Mouse (Mus musculus) heart, embryonic 15.5 days (tissue): ENCODE data around the gene Ppp2r5d. TPM values are rescaled to one million over a fixed set of nuclear protein-coding genes. Genes with fewer than 3 reads are reported as not detected.

Experiments
- ATAC-seq: fragments of 200-750 bp; cut with Nextera tagmentation; replicated peaks from 2 replicates; pipeline ENCODE4 v1.8.0; 2017; ENCODE audit warnings: low read depth, moderate TSS enrichment; ENCODE audit not compliant: insufficient number of reproducible peaks, insufficient read depth, low FRiP score
- H3K27ac ChIP-seq: fragments of 300-500 bp; sonication (generic); 2 replicates; pipeline ENCODE4 v1.5.1; 2015; ENCODE audit warnings: mild to moderate bottlenecking, inconsistent platforms
- H3K27me3 ChIP-seq: fragments of 300-500 bp; sonication (generic); 2 replicates; pipeline ENCODE4 v1.6.1; 2015; ENCODE audit warnings: inconsistent platforms
- H3K36me3 ChIP-seq: fragments of 300-500 bp; sonication (generic); 2 replicates; pipeline ENCODE4 v1.6.1; 2015; ENCODE audit warnings: mild to moderate bottlenecking, inconsistent platforms
- H3K4me1 ChIP-seq: fragments of 300-500 bp; sonication (generic); replicated peaks from 2 replicates; pipeline ENCODE4 v1.6.1; 2015; ENCODE audit warnings: inconsistent platforms
- H3K4me2 ChIP-seq: fragments of 300-500 bp; sonication (generic); 2 replicates; pipeline ENCODE4 v1.6.1; 2015; ENCODE audit warnings: inconsistent platforms, mild to moderate bottlenecking, moderate library complexity
- H3K4me3 ChIP-seq: fragments of 300-500 bp; sonication (generic); 2 replicates; pipeline ENCODE4 v1.5.1; 2015; ENCODE audit warnings: mild to moderate bottlenecking, inconsistent platforms
- H3K9ac ChIP-seq: fragments of 300-500 bp; sonication (generic); 2 replicates; pipeline ENCODE4 v1.6.1; 2015; ENCODE audit warnings: mild to moderate bottlenecking, inconsistent platforms
- H3K9me3 ChIP-seq: fragments of 300-500 bp; sonication (generic); replicated peaks from 2 replicates; pipeline ENCODE4 v1.6.1; 2016; ENCODE audit warnings: inconsistent platforms
- WGBS: fragments of 180-500 bp; shearing (Covaris S2); methylation state at CpG from one replicate; pipeline ENCODE4 v1.1.7; 2015; ENCODE audit warnings: mixed read lengths; 5-methylcytosine and 5-hydroxymethylcytosine counted together
- polyA plus RNA-seq: library from polyadenylated mRNA; unstranded; fragments of >200 nt; fragmentation: Nextera tagmentation; extraction: Ambion mirVana; gene quantifications from 2 replicates; pipeline ENCODE4 v1.2.1, GENCODE M21; 2015

Ppp2r5d gene
- polyA plus RNA-seq, 1 experiment from 2014 or later, result 44.6 TPM

DNA sequence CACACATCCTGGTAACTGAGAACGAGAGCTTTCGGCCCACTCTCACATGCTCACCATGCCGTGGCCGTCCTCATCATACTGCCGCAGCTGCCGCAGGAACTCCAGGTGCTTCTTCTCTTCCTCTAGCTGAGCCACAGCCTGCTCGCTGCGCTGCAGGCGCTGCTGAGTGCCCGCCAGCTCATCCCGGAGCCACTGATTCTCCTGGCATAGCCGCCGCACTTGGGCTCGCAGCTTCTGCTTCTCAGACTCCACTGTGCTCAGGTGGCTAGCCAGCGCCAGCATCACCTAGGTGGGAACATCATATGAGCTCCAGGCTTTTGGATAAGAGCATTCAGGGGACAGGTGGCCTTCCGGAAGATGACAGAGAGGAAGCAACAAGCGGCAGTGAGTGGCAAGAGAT, 62.9 kb downstream of the Ppp2r5d start:
- no peak for ATAC-seq
- 90% methylated on average over 17 of the region's 17 CpGs for WGBS
- no peak overlapping the region for H3K4me3 ChIP-seq

DNA sequence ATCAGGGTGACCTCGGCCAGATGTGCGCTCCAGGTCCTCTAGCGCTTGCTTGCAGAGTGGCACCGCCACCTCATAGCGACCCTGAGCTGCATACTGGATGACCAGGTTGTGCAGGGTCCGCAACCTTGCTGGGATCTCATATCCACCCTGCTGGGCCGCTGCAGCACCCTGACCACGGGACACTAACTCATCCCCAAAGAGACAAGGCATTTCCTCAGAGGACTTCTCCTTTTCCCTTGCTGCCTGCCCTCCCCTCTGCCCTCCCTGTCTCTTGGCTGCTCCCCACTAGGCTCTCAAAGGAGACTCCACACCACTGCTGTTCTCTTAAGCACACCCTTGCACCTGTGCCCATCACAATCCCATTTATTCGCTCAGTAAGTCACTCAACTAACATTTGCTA, 65.0 kb downstream of the Ppp2r5d start:
- peaks cover 31% of the 10 kb centered on the region for H3K36me3 ChIP-seq
- H3K4me2 ChIP-seq, result no peak overlapping the region
- no peak overlapping the region for H3K4me3 ChIP-seq
- no peaks in the 10 kb centered on the region for H3K27me3 ChIP-seq
- no peak overlapping the region for H3K27ac ChIP-seq
- ATAC-seq, result no peak
- 83% methylated on average over 7 of the region's 9 CpGs for WGBS
- H3K9ac ChIP-seq, result no peak overlapping the region
- H3K4me1 ChIP-seq, result peaks cover 17% of the 10 kb centered on the region
- H3K9me3 ChIP-seq, result no peaks in the 10 kb centered on the region

More for the DNA sequence above, 62.9 kb downstream of the Ppp2r5d start:
- H3K27ac ChIP-seq, result no peak overlapping the region
- no peak overlapping the region for H3K9ac ChIP-seq
- peaks cover 22% of the 10 kb centered on the region for H3K4me1 ChIP-seq
- H3K9me3 ChIP-seq, result no peaks in the 10 kb centered on the region
- H3K36me3 ChIP-seq, result peaks cover 31% of the 10 kb centered on the region
- H3K4me2 ChIP-seq, result no peak overlapping the region
- no peaks in the 10 kb centered on the region for H3K27me3 ChIP-seq

DNA sequence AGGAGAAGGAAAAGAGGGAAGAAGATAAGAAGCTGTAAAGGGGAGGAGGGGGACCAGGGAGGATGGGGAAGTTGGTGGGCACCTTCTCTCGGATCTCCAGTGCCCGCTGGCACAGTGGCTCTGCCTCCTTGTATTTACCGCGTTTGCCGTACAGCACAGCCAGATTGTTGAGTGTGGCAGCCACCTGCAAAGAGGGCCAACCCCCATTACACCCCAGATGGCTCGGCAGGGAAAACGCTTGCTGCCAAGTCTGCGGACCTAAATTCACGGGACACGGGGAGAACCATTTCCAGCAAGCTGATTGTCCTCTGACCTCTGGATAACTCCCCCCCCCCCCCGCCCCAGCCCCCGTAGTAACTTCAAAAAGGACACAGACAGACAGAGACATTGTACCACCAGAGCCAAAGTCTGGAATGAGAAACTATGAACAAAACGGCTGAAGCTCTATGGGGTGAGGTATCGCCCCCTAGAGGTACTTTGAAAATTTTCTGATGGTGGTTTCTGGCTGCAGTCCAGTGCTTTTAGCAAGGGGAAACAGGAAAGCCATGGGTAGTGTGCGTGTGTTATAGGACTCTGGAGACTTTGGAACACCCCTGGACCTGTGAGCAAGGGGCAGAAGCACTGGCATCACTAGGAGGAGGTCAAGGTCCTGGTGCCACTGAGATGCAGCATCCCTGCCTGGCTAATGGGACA, 67.9 kb downstream of the Ppp2r5d start:
- peaks cover 32% of the 10 kb centered on the region for H3K36me3 ChIP-seq
- H3K27me3 ChIP-seq, result no peaks in the 10 kb centered on the region
- H3K9ac ChIP-seq, result no peak overlapping the region
- H3K27ac ChIP-seq, result 0 out of 2 replicates have a peak overlapping the region, but pooled peaks have one; percentile 2
- H3K9me3 ChIP-seq, result no peaks in the 10 kb centered on the region
- H3K4me1 ChIP-seq, result peaks cover 8% of the 10 kb centered on the region
- H3K4me2 ChIP-seq, result peak overlapping the region; percentile 50
- WGBS, result 18% methylated on average over 15 of the region's 15 CpGs
- no peak for ATAC-seq
- H3K4me3 ChIP-seq, result no peak overlapping the region; the same call in 1 of the 2 replicates

Other genes with a start within 250 kb of the Ppp2r5d start
- gene Ttbk1, start 217.4 kb downstream of the Ppp2r5d start, polyA plus RNA-seq, result 0.05 and 0.29 TPM in 2 replicates
- 23.1 and 27.6 TPM in 2 replicates for gene Dnph1, start 208.4 kb downstream of the Ppp2r5d start, polyA plus RNA-seq
- 4.6 and 5.5 TPM in 2 replicates for gene Cul9, start 158.7 kb downstream of the Ppp2r5d start, polyA plus RNA-seq
- 8.7 and 14.6 TPM in 2 replicates for gene Srf, start 148.9 kb downstream of the Ppp2r5d start, polyA plus RNA-seq
- 34.1 and 49.5 TPM in 2 replicates for gene Ptk7, start 75.6 kb downstream of the Ppp2r5d start, polyA plus RNA-seq
- 20.2 and 24.2 TPM in 2 replicates for gene Klc4, start 59.1 kb downstream of the Ppp2r5d start, polyA plus RNA-seq
- gene Mrpl2, start 58.9 kb downstream of the Ppp2r5d start, polyA plus RNA-seq, result 94.3 and 102 TPM in 2 replicates
- 32.8 and 44.9 TPM in 2 replicates for gene Cul7, start 54.8 kb downstream of the Ppp2r5d start, polyA plus RNA-seq
- 33.2 and 39.7 TPM in 2 replicates for gene Rrp36, start 30.8 kb downstream of the Ppp2r5d start, polyA plus RNA-seq
- 105 and 113 TPM in 2 replicates for gene Mea1, start 26.3 kb downstream of the Ppp2r5d start, polyA plus RNA-seq
- gene Klhdc3, start 24.2 kb downstream of the Ppp2r5d start, polyA plus RNA-seq, result 153 and 163 TPM in 2 replicates
- gene Pex6, start 6.4 kb upstream of the Ppp2r5d start, polyA plus RNA-seq, result 10.5 and 19.0 TPM in 2 replicates
- gene Gnmt, start 24.1 kb upstream of the Ppp2r5d start, polyA plus RNA-seq, result 1.2 and 1.8 TPM in 2 replicates
- gene Cnpy3, start 47.1 kb upstream of the Ppp2r5d start, polyA plus RNA-seq, result 43.1 and 55.5 TPM in 2 replicates
- 2.9 and 25.2 TPM in 2 replicates for gene Ptcra, start 58.6 kb upstream of the Ppp2r5d start, polyA plus RNA-seq
- 49.5 and 51.5 TPM in 2 replicates for gene 2310039H08Rik, start 67.5 kb upstream of the Ppp2r5d start, polyA plus RNA-seq
- 86.3 and 93.7 TPM in 2 replicates for gene Rpl7l1, start 77.6 kb upstream of the Ppp2r5d start, polyA plus RNA-seq
- 3.2 and 3.9 TPM in 2 replicates for gene Bicral, start 153.4 kb upstream of the Ppp2r5d start, polyA plus RNA-seq
- gene Tbcc, start 185.6 kb upstream of the Ppp2r5d start, polyA plus RNA-seq, result 41.9 and 43.8 TPM in 2 replicates
- gene Prph2, start 205.3 kb upstream of the Ppp2r5d start, polyA plus RNA-seq, result not detected in 2 replicates